Mouse (Mus musculus): ENCODE results near the gene H2-K1. TPM values are rescaled to one million over a fixed set of nuclear protein-coding genes. Genes with fewer than 3 reads are reported as not detected.

Gene H2-K1
- polyA plus RNA-seq, 1 experiment = 5,138 TPM

DNA sequence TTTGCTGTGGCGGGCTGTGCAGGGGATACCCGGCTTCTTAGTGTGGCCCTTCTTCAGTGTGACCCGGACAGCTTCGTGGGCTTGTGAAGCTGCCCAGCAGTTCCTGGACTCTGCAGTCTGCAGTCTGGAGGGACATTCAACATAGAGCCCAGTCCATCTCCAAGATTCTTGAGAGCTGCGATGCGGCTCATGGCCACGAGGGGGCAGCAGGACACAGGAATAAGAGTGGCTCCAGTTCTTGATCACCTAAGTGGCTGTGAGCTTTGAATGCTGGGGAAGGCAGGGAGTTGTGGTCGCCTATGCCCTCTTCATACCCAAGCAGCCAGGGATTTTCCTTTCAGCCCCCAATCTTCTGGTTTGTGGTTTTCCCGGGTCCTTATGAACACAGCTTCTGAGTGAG, 31.7 kb downstream of the H2-K1 start:
- Histone ChIP-seq H3K4me1 (replicated peaks; ENCODE audit: control insufficient read depth, insufficient read depth, low read length) (no peaks in the 10 kb centered on the region), H3K27ac (ENCODE audit: control insufficient read depth, insufficient read depth, low read length) (no peak overlapping the region), H3K4me3 (ENCODE audit: control insufficient read depth, insufficient read depth, low read length) (no peak overlapping the region), H3K36me3 (ENCODE audit: control insufficient read depth, insufficient read depth, low read length) (peaks cover 11% of the 10 kb centered on the region), H3K27me3 (ENCODE audit: control insufficient read depth, insufficient read depth, low read length) (no peaks in the 10 kb centered on the region)
- under 1% methylated on average over 9 of the region's 9 CpGs for WGBS
- peak; percentile 75 for DNase-seq
- TF ChIP-seq CTCF (IDR thresholded peaks at IDR 0.05; ENCODE audit: borderline replicate concordance, control insufficient read depth, extremely low read depth, insufficient read depth, low read length, poor library complexity) (peak; percentile 90; the same call in 1 of the 2 replicates), POLR2A (IDR thresholded peaks at IDR 0.05; ENCODE audit: control insufficient read depth, extremely low read depth, insufficient read depth, low read length, poor library complexity) (0 out of 2 replicates have a peak, but pooled peaks have one; percentile 26)

GRCm38 (mm10) chr17:33965846-33966550, 34.1 kb downstream of the H2-K1 start:
- no peak for DNase-seq
- Histone ChIP-seq H3K27ac (ENCODE audit: control insufficient read depth, insufficient read depth, low read length) (no peak overlapping the region), H3K27me3 (ENCODE audit: control insufficient read depth, insufficient read depth, low read length) (no peaks in the 10 kb centered on the region), H3K4me1 (replicated peaks; ENCODE audit: control insufficient read depth, insufficient read depth, low read length) (no peaks in the 10 kb centered on the region), H3K4me3 (ENCODE audit: control insufficient read depth, insufficient read depth, low read length) (no peak overlapping the region), H3K36me3 (ENCODE audit: control insufficient read depth, insufficient read depth, low read length) (peaks cover 22% of the 10 kb centered on the region)
- WGBS = 97% methylated on average over 16 of the region's 16 CpGs
- no peak for TF ChIP-seq CTCF (IDR thresholded peaks at IDR 0.05; ENCODE audit: borderline replicate concordance, control insufficient read depth, extremely low read depth, insufficient read depth, low read length, poor library complexity)
- no peak for TF ChIP-seq POLR2A (IDR thresholded peaks at IDR 0.05; ENCODE audit: control insufficient read depth, extremely low read depth, insufficient read depth, low read length, poor library complexity)

GRCm38 (mm10) chr17:33965082-33965845, 34.9 kb downstream of the H2-K1 start:
- TF ChIP-seq POLR2A (IDR thresholded peaks at IDR 0.05; ENCODE audit: control insufficient read depth, extremely low read depth, insufficient read depth, low read length, poor library complexity) (no peak), CTCF (IDR thresholded peaks at IDR 0.05; ENCODE audit: borderline replicate concordance, control insufficient read depth, extremely low read depth, insufficient read depth, low read length, poor library complexity) (no peak)
- Histone ChIP-seq H3K27me3 (ENCODE audit: control insufficient read depth, insufficient read depth, low read length) (no peaks in the 10 kb centered on the region), H3K4me3 (ENCODE audit: control insufficient read depth, insufficient read depth, low read length) (no peak overlapping the region), H3K4me1 (replicated peaks; ENCODE audit: control insufficient read depth, insufficient read depth, low read length) (no peaks in the 10 kb centered on the region), H3K27ac (ENCODE audit: control insufficient read depth, insufficient read depth, low read length) (no peak overlapping the region), H3K36me3 (ENCODE audit: control insufficient read depth, insufficient read depth, low read length) (peaks cover 30% of the 10 kb centered on the region)
- no peak for DNase-seq
- 96% methylated on average over 17 of the region's 17 CpGs for WGBS

GRCm38 (mm10) chr17:33962876-33963275, 37.3 kb downstream of the H2-K1 start:
- H3K27me3 ChIP-seq (ENCODE audit: control insufficient read depth, insufficient read depth, low read length) = no peaks in the 10 kb centered on the region
- no peaks in the 10 kb centered on the region for H3K4me1 ChIP-seq (replicated peaks; ENCODE audit: control insufficient read depth, insufficient read depth, low read length)
- no peak for DNase-seq
- TF ChIP-seq POLR2A (IDR thresholded peaks at IDR 0.05; ENCODE audit: control insufficient read depth, extremely low read depth, insufficient read depth, low read length, poor library complexity) = no peak
- no peak for TF ChIP-seq CTCF (IDR thresholded peaks at IDR 0.05; ENCODE audit: borderline replicate concordance, control insufficient read depth, extremely low read depth, insufficient read depth, low read length, poor library complexity)
- peaks cover 41% of the 10 kb centered on the region for H3K36me3 ChIP-seq (ENCODE audit: control insufficient read depth, insufficient read depth, low read length)
- no peak overlapping the region for H3K4me3 ChIP-seq (ENCODE audit: control insufficient read depth, insufficient read depth, low read length)
- 97% methylated on average over 7 of the region's 7 CpGs for WGBS
- no peak overlapping the region for H3K27ac ChIP-seq (ENCODE audit: control insufficient read depth, insufficient read depth, low read length)

DNA sequence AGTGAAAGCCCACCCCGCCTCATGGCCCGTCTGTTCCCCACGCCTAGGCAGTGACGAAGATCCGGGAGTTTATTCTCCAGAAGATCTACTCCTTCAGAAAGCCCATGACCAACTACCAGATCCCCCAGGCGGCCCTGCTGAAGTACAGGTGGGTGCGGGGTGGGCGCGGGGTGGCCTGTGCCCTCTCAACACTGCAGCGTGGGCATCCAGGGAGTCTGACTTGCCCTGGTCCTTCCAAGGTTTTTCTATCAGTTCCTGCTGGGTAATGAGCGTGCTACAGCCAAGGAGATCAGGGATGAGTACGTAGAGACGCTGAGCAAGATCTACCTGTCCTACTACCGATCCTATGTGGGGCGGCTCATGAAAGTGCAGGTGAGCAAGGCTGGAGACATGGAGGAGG, 40.2 kb downstream of the H2-K1 start:
- Histone ChIP-seq H3K4me3 (ENCODE audit: control insufficient read depth, insufficient read depth, low read length) (no peak overlapping the region), H3K36me3 (ENCODE audit: control insufficient read depth, insufficient read depth, low read length) (peaks cover 30% of the 10 kb centered on the region), H3K27me3 (ENCODE audit: control insufficient read depth, insufficient read depth, low read length) (no peaks in the 10 kb centered on the region), H3K27ac (ENCODE audit: control insufficient read depth, insufficient read depth, low read length) (no peak overlapping the region), H3K4me1 (replicated peaks; ENCODE audit: control insufficient read depth, insufficient read depth, low read length) (no peaks in the 10 kb centered on the region)
- no peak for TF ChIP-seq CTCF (IDR thresholded peaks at IDR 0.05; ENCODE audit: borderline replicate concordance, control insufficient read depth, extremely low read depth, insufficient read depth, low read length, poor library complexity)
- TF ChIP-seq POLR2A (IDR thresholded peaks at IDR 0.05; ENCODE audit: control insufficient read depth, extremely low read depth, insufficient read depth, low read length, poor library complexity) = no peak
- WGBS = 98% methylated on average over 15 of the region's 15 CpGs
- DNase-seq = no peak

GRCm38 (mm10) chr17:33959135-33959534, 41.0 kb downstream of the H2-K1 start:
- Histone ChIP-seq H3K4me3 (ENCODE audit: control insufficient read depth, insufficient read depth, low read length) (no peak overlapping the region), H3K4me1 (replicated peaks; ENCODE audit: control insufficient read depth, insufficient read depth, low read length) (peaks cover 7% of the 10 kb centered on the region), H3K27ac (ENCODE audit: control insufficient read depth, insufficient read depth, low read length) (no peak overlapping the region), H3K27me3 (ENCODE audit: control insufficient read depth, insufficient read depth, low read length) (no peaks in the 10 kb centered on the region), H3K36me3 (ENCODE audit: control insufficient read depth, insufficient read depth, low read length) (peaks cover 29% of the 10 kb centered on the region)
- 97% methylated on average over 13 of the region's 13 CpGs for WGBS
- TF ChIP-seq CTCF (IDR thresholded peaks at IDR 0.05; ENCODE audit: borderline replicate concordance, control insufficient read depth, extremely low read depth, insufficient read depth, low read length, poor library complexity) (no peak), POLR2A (IDR thresholded peaks at IDR 0.05; ENCODE audit: control insufficient read depth, extremely low read depth, insufficient read depth, low read length, poor library complexity) (no peak)
- no peak for DNase-seq
